Mouse (Mus musculus) adrenal gland, postnatal 14 days (tissue): ENCODE results near the gene Runx3. TPM values are rescaled to one million over a fixed set of nuclear protein-coding genes. Genes with fewer than 3 reads are reported as not detected.
A peak's percentile ranks its signal among the peaks of the same experiment; 100 is the strongest.

Experiments used
- DNase-seq: peaks from one replicate; pipeline ENCODE4 v3.0.0; 2021; ENCODE audit warnings: mixed read lengths
- total RNA-seq: library from RNA; stranded (reverse); gene quantifications from 2 replicates; pipeline ENCODE4 v1.2.3, GENCODE M21; 2021

Runx3 gene
- total RNA-seq, 1 experiment from 2014 or later, result 1.7 TPM

DNA sequence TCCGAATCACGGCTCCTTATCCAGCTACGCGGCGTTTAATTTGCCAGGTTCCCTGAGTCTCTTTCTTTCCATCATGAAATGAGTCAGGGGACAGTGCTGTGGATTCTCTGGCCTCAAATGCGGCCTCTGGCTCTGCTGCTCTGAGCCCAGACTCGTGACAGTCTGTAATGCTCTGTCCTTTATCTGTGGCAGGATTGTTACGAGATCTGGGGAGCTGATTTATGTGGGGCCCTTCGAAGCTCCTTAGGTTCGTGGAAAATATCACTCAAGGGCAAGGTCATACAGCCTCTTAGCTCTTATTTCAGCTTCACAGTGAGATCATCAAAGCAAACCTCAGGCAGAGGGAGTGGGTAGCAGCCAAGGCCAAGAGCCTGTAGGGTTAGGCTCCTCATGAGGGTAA, 6.2 kb upstream of the Runx3 start:
- DNase-seq, result peak; percentile 23

DNA sequence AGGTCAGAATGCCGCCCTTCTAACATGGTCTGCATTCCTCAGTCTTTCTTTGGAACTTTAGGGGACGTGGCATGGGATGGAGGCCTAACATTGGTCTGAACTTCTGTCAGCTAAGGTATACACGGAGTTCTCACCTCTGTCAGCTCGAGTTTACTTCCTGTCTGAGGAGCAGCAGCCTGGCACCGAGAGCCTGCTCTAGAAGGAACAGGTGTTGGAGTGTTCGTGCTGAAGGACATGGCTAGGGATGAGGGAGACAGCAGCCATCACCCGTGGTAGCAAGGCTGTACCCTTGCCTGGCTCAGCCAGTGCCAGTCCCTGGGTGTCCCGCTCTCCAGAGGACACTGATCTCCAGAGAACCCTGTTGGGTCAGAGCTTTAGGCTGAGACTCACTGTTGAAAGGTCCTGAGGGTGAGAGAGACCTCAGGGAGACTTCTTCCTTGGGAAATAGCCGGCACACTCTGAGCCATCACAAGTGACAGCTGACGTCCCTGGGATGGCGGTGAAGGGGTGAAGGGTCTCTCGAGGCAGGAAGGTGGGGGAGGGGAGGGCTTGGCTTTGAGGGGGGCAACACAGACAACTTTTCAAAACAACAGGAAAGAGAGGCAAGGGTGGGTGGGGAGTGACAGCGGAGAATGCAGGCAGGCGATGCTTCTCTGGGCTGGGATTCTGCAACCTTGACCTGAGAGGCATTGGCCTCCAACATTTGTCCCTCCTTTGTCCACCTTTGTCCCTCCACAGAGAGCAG, 4.9 kb upstream of the Runx3 start:
- no peak for DNase-seq

DNA sequence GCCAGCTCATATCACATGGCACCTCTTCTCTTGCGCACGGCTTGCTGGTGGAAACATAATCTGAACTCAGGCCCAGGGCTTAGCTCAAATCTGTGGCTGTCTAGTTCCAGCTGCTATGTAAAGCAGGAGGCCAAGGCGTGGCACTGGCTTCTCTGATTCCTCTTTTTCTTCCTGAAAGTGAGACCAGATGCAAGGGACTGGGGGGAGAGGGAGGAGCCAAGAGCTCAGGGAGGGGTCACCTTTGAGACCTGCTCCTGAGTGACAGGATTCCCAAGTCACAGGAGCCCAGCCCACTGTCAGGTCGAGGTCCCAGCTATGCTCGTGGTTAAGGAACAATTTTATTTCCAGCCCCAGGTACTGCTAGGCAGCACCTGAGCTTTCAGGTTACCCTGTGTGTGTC, 4.1 kb upstream of the Runx3 start:
- DNase-seq, result no peak

DNA sequence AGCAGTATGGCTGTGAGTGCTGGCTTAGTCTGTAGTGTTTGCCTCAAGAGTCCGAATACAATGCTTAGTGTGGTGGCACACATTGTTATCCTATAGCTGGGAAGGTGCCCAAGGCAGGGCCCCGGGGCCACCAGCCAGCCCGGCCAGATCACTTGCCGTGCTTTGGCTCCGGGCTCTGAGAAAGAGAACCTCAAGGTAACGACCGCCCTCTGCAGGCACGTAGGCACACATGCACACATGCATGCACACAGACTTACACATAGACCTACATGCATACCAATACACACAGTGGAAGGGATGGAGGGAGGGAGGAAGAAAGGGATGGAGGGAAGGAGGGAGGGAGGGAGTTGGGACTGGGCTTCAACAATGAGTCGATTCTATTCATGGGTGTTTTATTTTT, 2.6 kb upstream of the Runx3 start:
- no peak for DNase-seq

DNA sequence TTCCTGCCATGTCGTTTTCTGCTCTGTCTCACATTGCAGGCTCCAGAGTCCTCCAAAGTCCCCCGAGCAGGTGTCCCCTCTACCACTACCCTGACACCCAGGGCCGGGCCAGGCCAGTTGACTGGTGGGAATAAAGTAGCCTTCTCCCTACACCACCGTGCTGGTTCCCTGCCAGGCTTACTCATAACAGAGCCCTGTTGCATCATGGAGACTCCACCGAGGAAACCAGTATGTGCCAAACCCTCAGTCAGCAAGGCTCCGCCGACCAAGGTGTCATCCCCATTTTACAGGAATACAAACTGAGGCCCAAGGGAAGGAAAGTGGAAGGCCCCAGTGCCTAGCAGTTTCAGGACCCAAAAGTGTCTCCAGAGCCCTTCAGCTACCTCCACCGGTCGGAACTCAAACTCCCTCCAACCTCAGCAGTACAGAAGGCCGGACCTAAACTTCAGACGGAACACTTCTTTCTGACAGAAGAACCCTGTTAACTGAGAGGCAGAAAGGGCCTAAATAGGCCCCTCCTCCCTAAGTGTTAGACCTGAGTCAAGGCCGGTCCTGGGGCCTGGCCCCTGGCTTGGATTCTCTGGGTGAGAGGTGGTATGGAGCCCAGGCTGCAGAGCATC, 1.5 kb upstream of the Runx3 start:
- DNase-seq, result peak; percentile 81

DNA sequence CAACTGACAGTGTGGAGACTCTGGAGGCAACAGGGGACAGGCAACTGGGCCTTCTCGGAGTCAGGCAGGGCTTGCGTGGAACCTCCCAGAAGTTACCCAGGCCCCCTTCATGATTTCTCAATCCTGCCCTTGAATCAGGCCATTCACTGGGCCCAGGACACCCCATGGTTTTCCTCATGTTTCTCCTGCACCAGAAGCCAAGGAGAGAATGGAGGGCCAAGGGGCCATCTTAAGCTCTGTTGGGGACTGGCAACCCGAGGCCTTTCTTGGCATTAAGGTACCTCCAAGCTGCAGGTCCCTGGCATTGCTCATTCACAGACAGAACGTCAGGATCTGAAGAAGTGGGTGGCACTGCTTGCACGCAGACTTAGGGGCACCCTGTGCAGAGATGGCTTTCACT, 3.3 kb downstream of the Runx3 start:
- no peak for DNase-seq

DNA sequence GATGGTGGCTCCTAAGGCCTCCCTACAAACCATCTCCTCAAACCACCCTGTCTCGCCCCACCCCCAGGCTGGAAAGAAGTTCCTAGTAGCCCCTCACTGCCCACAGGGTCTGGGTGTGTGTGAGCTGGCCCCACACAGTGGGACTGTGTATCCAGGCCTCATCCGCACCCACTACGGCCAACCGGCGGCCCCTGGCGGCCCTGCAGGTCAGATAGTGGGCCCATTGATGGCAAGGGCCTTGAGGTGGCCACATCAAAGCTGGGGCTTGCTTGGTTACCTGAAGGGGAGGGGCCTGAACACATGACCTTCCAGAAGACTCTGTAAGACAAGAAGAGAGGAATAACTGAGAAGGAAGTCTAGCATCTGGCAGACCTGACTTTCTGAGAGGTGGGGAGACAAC, 4.3 kb downstream of the Runx3 start:
- DNase-seq, result no peak

DNA sequence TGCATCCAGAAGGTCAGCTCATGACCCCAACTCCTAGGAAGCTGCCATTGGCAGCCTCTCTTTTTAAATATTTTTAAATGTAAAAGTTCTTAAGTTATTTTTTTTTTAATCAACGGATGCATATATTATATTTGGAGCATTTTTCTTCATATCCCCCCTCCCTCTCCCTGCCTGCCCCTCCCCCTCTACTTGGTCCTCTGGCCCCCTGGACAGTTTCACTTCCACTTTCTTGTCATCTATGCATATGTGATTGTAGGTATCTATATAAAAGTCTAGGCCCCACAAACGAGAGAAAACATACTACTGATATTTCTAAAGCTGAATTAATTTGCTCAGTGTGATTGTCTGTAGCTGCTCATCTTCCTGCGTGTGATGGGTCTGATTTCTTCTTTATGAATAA, 4.7 kb downstream of the Runx3 start:
- no peak for DNase-seq

DNA sequence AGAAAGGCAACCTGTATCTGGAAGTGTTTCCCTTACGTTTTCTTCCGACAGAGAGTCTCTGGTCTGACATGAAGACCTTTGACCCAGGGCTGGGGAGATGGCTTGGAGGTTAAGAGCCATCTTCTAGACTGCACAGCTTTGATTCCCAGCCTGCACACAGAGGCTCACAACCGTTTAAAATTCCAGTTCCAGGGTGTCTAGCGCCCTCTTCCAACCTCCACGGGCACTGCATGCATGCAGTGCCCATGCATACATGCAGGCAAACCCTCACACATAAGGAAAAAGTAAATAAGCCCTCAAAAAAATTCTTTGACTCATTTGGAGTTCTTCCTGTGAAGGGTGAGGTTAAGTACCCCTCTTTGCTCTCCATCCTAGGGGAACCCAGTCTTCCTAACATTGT, 5.9 kb downstream of the Runx3 start:
- no peak for DNase-seq

DNA sequence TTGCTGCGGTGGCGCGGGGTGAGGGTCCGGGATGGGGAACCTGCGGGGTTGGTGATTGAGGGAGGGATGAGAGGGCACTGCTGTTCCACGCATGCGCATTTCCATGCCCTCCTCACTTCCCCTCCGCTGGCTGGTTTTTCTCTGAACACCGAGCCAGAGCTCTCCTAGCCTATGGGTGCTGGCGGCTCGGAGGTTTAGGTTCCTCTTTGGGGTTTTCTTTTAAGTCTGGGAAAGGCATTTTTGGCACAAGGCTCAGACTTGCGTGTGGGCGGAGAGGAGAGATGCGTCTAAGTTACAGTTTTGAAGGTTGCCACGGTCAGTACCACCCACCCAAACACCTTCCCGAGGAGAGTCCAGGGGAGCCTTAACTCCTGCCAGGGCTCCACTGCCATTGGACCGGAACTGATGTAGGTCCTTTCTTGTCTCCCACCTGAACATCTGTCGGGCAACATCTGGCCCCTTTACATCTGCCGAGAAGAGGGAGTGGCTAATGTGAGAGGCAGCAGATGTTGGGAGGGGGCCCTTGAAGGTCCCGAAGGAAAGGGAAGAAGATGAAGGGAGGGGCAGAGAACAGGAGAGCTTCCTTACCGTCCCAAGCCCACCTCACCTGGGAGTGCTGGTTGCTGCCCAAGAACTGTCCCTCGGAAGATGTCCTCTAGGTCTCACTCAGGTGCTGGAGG, 8.5 kb downstream of the Runx3 start:
- no peak for DNase-seq

DNA sequence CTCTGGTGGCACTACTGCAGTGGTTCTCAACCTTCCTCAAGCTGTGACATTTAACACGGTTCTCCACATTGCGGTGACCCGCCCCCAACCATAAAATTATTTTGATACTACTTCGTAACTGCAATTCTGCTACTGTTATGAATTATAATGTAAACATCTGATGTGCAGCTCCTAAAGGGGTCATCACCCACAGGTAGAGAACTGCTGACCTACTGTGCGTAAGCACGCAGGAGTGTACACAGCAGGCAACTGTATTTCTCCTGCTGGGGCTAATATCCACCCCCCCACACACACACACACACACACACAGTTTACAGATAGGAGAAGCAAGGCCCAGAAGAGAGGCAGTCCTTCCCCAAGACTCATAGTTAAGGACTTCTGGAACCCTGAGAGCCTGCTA, 9.7 kb downstream of the Runx3 start:
- DNase-seq, result no peak

DNA sequence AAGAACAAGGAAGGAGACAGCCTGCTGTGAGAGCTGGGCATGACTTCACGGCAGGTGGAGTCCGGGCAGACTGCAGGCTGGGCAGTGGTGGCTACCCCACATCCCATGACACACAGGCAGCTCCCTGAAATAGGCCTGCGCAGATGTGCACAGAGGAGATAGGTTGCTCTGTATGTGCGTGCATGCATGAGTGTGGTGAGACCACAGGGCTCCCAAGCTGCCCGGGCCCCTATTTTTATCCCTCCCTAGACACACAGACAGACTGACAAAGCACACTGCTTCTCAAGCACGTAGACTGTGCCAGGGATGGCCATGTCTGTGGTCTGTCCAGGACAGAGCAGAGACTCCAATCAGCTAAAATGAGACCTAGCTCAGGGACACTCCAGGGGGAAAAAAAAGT, 10.7 kb downstream of the Runx3 start:
- no peak for DNase-seq

DNA sequence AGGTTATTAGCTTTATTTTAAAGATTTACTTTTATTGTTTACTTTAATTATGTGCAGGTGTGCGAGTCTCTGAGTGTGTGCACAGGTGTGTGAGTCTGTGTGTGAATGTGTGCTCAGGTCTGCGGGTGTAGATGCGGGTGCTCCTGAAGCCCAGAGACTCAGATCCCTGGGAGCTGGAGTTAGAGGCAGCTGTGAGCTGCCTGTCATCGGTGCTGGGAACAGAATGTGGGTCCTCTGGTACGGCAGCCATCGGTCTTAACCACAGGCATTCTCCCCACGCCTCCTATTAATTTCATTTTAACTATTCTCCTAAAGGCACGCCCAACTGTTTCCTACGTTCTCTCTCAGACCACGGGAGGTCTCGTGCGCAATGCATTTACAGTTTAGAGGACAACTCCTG, 12.3 kb downstream of the Runx3 start:
- no peak for DNase-seq

DNA sequence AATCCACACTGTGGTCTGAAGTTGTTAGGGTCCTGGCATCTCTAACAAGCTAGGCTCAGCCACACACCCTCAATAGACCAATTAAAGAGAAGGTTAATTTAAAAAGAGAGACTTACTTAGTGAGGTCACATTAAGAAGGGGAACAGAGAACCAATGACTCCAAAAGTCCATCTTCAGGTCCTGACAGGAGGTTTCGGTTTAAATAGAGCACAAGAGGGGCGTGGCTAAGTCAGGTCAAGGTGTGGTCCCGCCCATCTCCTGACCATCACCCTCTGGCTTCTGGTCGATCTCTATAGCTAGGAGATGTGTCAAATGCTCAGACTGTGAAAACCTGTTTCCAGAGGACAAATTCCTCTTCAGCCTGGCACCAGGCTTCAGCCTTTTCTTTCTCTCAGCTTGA, 13.3 kb downstream of the Runx3 start:
- DNase-seq, result no peak

DNA sequence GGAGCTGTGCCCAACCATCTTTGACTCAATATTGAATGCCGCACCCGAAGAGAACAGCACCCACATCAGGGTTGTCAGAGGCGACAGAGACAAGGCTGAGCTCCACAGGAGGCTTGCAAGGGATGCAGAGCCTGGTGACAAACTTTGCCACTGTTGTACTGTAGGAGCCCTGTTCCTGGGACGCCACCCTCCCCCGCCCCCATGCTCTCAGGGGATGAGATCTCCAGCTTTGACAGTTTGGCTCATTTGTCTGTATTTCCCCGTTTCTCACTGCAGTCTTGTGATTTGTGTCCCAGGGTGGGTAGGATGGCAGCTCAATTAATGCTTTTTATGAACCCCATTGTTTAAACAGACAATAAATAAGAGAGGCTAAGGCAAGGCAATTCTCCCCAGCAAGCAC, 14.9 kb downstream of the Runx3 start:
- DNase-seq, result no peak

DNA sequence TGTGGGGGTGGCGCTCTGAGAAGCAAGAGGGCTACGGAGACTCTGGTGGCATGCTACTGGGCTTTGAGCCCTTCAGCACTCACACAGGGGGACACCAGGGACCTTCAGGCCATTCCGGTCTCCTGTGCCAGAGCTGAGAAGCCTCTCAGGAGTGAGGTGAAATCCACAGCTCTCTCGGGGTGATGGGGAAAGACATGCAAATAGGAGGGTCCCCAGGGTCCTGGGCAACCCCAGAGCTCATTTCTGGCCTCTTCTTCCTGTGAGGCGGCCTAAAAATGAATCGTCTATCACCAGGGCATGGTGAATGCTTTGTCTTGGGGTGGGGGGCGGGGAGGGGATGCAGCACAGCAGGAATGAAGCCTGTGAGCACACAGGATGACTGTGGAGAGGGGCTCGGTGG, 15.8 kb downstream of the Runx3 start:
- DNase-seq, result no peak

DNA sequence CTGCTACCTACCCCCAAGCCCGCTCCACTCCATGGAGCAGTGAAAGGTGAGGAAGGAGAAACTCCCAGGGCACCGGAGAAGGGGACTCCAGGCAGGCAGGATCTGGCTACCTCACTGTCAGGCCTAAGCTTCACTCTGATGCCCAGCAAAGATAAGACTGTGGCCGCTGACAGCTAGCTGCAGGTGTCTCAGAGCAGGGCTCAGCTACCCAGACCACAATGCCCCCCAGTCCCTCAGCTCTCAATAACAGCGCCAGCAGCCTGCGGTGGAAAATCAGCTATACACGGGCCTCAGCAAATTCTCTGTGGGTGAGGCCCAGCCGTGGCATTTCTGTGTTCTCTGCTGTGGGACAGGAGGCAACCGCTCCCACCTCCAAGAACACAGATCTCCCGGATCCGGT, 16.2 kb downstream of the Runx3 start:
- no peak for DNase-seq

DNA sequence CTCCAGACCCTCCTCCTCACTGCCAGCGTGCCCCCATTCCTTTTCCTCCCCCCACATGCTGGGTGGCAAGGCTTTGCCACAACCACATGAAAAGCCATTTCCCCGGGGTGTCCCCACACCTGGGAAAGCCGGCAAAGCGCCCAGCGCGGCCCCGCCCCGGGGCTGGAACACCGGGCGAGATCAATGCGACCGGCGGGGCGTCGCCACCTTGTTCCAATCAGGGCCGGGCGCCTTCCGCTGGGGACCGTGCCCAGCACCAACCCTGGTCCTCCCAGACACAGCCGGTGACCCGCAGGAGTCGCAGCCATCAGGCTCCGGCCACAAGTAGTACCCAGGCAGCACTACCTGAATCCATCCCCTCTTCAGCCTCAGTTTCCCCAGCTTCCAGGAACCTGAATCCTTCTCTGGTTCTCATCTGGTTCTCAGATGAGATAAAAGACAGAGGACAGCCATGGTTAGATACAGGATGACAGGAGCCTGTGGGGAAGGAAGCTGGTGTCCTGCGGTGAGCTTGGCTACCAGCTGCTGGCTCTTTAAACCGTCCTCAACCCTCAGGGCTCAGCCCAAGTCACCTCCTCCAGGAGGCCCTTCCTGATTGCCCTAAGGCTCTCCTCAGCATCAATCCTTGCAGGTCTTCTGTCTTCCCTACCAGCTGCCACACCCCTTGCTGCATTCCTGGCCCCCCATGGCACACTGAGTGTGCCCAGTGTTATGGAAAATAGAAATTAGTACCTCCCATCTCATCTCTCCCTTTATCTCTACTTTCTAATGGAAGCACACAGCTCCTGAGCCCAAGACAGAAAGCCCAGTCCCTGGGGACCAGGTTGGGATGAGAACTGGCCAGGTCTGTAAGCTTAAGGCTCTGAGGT, 20.4 kb downstream of the Runx3 start:
- DNase-seq, result no peak

DNA sequence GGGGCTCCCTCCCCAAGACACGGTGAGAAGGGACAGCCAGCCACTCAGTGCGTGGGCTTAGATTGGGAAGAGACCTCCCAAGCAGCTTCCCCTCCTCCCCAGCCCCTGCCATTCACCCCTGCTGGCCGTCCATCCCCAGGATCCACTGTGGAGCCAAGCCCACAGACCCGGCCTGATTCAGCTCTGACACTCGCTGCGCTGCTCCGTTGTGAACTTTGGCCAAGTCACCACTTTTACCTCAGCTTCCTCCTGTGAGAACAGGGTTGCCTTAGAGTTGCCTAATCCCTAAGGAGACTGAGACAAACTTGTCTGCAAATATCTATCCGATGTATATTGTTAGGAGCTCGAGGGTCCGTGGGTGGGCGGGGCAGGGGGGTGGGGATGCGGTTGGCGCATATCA, 21.3 kb downstream of the Runx3 start:
- DNase-seq, result no peak

DNA sequence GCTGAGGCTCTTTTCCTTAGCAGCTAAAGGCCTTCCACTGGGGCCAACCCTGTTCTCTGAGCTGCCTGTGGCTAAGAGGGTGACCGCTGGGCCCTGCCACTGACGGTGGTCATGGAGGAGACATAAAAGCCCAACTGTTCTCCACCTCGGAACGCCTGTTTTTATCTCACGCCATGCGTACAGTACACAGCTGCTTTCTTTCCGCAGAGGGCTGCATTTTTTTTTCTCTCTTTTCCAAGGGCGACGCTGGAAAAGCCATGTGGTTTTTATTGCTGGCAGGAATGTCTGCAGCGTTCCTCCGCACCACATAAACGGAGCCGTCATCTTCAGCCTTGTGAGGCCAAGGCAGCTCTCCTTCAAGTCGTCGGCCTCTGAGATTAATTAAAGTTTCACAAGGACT, 26.3 kb downstream of the Runx3 start:
- no peak for DNase-seq

DNA sequence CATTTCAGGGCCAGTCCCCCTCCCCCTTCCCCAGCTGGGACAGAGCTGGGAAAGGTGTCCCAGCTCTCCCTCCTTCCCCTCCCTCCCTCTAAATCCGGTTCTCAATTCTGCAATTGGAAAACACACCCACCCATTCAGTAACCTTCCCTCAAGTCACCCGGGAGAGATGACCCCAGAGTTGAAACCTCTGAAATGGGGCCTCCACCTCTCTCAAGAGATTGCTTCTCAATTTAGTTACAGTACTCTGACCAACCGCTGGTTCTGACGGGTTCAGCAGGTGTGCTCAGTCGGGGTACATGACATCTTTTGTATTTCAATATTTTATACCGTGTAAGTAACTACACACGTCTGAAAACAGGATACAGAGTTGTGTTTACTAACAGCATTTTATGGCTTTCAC, 28.2 kb downstream of the Runx3 start:
- DNase-seq, result no peak

DNA sequence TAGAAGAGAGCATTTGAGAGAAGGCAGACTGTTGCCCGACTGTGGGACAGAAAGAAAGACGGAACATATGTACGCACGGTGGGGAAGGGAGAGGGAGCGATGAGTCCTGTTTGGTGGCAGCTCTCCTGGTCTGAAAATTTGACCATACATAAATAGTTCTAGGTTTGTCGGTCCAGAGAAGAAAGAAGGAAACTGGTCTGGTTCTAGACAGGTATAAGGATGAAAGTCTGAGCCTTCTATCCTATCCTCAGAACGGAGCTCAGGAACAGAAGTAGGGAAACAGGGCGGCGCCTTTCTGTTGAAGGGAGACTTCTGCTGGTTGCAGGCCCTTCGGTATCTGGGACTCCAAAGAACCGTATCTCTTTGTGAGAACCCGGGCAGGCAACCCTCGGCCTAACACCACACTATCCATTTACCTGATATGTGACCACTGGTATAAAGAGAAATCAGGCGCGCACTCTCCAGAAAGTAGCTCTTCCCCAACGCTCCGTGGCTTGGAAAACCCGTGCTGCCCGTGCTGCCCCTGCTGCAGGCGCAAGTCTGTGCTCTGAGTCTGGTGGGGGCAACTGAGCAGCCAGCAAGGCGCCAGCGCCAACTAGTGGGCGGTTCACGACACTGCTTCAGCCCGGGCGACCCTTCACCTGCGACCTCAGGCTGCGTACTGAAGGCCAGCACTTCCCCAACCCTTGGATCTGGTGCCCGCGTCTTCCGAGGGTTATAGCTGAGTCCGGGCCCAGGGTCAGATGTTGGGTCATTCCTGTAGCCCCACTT, 29.8 kb downstream of the Runx3 start:
- peak; percentile 81 for DNase-seq
